Mouse (Mus musculus): ENCODE results near the gene Ddx17.

- TF ChIP-seq POLR2A (IDR thresholded peaks at IDR 0.05; ENCODE audit: control insufficient read depth, low read depth, low read length), result no peak
- no peak for TF ChIP-seq CTCF (IDR thresholded peaks at IDR 0.05; ENCODE audit: control insufficient read depth, insufficient read depth, insufficient replicate concordance, low read depth, low read length)
These were observed 29.1 kb upstream of the Ddx17 start for GRCm38 (mm10) chr15:79575543-79576222.
